Mouse (Mus musculus): ENCODE results near the gene Gm12355.
"Not testable (repeated sequence)": the region's sequence is repeated elsewhere in the genome, so short reads cannot be mapped to it uniquely, and the experiment has no call there.

Gene Gm12355

DNA sequence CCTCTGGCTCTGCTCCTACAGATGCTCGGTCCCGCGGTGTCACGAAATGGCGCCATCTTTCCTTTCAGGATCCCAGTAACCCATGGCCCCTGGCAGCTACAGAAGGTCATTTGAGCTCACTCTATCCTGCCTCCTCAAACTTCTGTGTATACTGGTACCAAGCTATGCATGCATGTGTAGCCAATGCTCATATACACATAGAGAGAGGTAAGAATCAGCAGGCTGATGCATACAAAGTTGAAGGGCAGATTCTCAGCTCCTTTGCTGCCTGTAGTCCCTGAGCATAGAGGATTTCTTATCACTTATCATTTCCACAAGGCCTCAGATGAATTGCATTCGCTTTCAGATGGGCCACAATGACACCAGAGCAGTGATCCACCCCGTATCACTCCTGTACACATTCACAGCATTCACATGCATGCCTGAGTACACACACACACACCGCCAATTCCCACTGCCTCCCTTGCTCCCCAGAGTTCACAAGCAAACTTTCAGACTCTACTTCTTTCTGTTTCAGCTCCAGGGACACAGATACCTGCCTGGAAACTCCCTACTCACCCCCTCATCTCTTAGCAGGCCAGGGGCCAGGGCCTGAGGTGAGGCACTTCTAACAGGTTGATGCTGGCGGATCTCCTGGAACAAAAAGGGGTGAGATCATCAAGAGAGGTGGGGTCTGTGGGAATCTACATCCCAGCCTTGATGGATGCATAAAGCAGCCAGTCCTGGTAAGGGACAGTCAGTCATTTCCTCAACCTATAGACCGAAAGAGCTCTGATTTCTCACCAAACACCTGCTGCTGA lies at the start of gene Gm12355, which contains the start of gene Gsdma3:
TSS of gene Gm12355 (minus strand) at position 51 of the 800 bp plus-strand sequence.
TSS of gene Gsdma3 (plus strand) at position 750 of the 800 bp plus-strand sequence.
- in situ Hi-C loops (cut with MboI, MseI), result no loop called here

DNA sequence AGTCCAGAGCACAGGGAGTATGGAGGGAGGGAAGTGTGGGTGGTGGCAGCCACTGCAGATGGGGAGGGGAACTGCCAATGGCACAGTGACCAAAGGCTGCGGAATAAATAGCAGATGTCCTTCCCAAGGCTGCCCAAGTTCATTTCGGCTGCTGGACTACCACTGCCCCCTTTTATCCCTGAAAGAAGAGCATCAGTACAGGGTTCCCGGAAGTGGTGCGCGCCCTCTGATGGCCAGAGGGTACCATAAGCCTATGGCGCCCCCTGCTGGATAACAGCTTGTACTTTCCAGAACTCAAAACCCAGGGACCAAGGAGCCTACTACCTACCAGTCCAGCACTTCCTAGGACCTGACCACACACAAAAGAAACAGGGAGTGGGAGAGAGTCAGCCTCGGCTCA lies 47.7 kb upstream of the Gm12355 start:
- in situ Hi-C loops (cut with MboI, MseI), result loop anchor here (5.0 kb wide), 1 partner anchor 36 kb away; no protein-coding TSS in a partner anchor

DNA sequence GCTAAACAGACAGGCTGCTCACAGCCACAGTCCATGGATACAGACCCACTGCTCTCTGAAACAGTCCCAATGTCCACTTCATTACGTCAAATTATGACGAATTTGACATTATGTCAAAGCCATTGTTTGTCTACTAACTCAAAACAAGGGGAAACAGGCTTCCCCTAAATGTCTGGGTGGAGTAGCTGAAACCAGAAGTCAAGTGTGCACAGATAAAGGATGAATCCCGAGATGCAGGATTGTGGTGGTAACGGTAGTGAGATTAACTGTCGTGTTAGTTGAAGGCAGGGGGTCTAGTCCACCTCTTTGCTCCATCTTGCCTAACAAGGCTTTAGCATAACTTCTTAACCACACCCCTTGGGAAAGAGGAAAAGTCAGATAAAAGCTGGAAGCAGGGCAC lies 47.0 kb upstream of the Gm12355 start:
- in situ Hi-C loops (cut with MboI, MseI), result loop anchor here (5.0 kb wide), 1 partner anchor 35 kb away; no protein-coding TSS in a partner anchor

DNA sequence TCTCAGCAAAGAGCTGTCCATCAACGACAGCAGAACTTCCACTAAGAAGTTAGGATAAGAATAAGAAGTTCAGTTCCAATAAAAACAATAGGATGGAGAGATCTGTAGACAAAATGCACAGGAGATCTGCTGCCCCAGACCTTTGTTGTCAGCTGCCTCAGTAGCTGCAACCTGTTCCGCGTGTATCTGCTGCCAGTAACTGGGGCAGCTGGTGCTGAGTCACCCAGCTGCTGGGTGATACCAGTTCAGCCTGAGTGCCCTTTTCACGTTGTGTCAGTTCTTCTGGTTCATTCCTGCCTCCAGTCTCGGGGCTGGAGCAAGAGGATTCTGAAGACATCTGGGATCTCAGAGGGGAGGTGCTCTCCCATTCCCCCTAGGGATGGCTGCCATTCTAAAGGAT lies 46.4 kb upstream of the Gm12355 start:
- in situ Hi-C loops (cut with MboI, MseI), result loop anchor here (5.0 kb wide), 1 partner anchor 35 kb away; no protein-coding TSS in a partner anchor

DNA sequence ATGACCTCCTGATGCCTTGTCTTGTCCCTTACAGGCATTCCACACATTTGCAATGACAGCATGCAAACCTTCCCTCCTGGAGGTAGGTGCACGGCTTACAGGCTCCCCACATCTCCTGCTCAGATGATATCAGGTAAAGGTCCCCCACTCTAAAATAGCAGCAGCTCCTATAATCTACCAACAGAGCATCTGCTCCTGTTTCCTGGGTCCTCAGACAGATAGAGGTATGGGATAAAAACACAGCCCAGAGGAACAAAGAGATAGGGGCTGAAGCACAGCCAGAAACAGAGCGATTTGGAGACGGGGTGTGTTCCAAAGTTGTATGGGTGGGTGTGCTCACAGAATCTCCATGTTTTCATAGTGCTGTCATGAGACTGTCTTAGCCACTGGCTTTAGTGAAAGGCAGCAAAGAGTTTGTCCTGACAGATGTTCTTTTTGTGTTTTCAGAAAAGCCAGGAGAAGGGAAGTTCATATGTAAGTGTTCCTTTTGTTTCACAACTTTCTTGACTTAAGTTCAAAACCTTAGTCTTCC lies 45.9 kb upstream of the Gm12355 start:
- in situ Hi-C loops (cut with MboI, MseI), result loop anchor here (5.0 kb wide), 1 partner anchor 34 kb away; no protein-coding TSS in a partner anchor

DNA sequence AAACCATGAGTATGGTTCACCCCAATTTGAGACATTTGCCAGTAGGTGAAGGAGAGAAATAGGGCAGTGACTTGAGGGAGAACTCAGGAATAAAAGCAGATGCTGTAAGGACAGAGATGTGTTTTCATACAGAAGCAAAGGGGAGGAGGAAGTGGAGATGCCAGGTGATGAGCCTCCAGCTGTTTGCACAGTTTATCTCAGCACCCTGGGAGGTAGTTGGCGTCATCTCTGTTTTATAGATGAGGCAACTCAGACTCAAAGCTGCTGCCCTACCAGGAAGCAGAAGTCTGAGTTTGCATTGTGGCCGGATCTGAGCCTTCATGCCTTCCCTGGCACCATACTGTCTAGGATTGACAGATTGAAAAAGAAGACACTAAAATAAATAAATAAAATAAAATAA lies 43.5 kb upstream of the Gm12355 start:
- in situ Hi-C loops (cut with MboI, MseI), result no loop called here

DNA sequence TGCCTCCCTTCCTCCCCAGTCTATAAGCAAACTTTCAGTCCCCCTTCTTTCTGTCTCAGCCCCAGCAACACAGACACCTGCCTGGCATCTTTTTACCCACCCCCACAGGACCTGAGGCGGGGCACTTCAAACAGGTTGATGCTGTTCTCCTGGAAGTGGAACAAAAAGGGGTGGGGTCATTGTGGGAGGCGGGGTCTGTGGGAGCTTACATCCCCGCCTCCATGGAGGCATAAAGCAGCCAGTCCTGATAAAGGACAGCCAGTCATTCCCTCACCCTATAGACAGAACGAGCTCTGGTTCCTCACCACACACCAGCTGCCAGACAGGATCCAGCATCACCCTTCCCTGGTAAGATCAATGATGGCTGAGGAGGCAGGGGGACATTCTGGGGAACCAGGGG lies 38.6 kb upstream of the Gm12355 start, which contains the start of gene Gsdma:
TSS of gene Gsdma (plus strand) at position 261 of the 400 bp plus-strand sequence.
- in situ Hi-C loops (cut with MboI, MseI), result no loop called here

DNA sequence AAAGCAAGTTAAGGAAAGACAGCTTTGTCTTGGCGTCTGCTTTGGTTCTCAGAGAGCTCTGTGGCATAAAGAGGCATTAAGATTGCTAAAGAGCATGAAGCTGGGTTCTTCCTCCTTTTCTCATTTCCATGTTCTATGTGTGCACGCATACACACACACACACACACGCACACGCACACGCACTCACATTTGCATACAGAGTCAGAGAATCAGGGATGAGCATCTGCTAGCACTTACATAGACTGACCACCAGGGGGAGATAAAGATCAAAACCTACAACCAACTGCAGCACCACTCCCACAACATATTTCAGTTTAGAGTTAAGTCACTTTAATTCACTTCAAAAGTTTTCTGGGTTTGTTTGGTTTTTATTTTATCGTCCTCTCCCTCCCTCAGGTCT lies 35.1 kb upstream of the Gm12355 start:
- in situ Hi-C loops (cut with MboI, MseI), result no loop called here

DNA sequence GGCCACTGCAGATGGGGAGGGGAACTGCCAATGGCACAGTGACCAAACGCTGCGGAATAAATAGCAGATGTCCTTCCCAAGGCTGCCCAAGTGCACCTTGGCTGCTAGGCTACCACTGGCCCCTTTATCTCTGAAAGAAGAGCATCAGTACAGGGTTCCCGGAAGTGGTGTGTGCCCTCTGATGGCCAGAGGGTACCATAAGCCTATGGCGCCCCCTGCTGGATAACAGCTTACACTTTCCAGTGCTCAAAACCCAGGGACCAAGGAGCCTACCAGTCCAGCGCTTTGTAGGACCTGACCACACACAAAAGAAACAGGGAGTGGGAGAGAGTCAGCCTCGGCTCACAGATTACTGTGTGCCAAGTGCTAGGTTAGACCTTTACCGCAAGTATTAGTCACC lies 29.6 kb upstream of the Gm12355 start:
- in situ Hi-C loops (cut with MboI, MseI), result not testable (repeated sequence)

DNA sequence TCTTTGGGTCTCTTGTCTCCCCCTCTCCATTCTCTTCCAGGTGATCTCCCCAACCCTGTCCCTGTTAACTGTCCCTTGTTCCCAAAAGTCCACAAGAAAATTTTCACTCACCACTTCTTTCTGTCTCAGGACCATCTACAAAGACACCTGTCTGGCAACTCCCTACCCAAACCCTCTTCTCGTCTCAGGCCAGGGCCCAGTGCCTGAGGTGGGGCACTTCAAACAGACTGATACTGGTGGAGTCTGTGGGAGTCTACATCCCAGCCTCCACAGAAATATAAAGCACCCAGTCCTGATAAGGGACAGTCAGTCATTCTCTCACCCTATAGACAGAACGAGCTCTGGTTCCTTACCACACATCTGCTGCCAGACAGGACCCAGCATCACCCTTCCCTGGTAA lies 21.0 kb upstream of the Gm12355 start, which contains the start of gene Gsdma2:
TSS of gene Gsdma2 (plus strand) at position 301 of the 400 bp plus-strand sequence.
- in situ Hi-C loops (cut with MboI, MseI), result loop anchor here (5.0 kb wide), 1 partner anchor 39 kb away; no protein-coding TSS in a partner anchor

DNA sequence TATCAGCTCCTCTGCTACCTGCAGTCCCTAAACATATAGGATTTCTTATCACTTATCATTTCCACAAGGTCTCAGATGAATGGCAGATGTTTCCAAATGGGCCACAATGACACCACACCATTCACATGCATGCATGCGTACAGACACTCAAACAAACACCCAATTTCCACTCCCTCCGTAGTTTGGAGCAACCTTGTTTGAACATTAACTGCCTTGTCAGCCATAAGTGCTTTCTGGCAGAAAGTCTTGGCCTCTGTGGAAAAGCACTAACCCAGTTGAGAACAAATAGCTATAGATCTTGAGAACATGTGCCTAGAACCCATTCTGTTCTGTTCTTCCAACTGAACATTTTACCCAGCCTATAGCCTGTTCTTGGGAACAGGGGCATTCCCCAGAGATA lies 20.5 kb upstream of the Gm12355 start:
- in situ Hi-C loops (cut with MboI, MseI), result loop anchor here (5.0 kb wide), 1 partner anchor 39 kb away; no protein-coding TSS in a partner anchor

DNA sequence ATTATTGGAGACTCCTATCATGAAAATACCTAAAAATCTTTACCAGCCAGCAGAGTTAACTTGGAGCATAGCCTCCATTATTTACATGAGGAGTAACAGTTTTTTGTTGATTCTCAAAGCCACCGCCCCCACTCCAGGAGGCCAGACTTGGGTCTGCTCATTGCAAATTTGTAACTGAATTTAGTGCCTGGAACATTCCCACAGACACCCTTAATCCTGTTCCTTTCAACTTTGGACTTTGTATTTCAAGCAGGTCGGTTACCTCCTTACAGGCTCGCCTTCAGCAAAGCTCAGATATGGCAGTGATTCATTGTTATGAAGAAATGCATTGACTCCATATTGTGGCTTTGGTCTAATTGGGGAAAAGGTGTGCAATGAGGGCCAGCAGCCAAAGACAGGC lies 19.3 kb upstream of the Gm12355 start:
- in situ Hi-C loops (cut with MboI, MseI), result loop anchor here (5.0 kb wide), 1 partner anchor 37 kb away; no protein-coding TSS in a partner anchor

DNA sequence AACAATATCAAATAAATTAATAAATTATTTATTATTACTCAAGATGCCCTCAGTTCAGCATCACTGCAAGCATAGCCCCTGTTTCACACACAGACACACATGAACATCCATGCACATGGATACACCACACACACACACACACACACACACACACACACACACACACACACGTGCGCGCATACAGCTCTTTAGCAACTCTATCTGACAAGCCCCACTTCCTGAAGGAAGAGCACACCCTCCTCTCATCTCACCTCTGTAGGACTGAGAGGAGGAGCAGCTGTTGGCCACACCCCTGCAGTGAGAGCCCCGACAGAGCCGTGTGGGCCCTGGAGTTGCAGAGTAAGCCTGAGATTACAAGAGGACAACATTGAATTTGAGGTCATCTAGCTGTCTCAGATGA lies 14.6 kb upstream of the Gm12355 start:
- in situ Hi-C loops (cut with MboI, MseI), result no loop called here

DNA sequence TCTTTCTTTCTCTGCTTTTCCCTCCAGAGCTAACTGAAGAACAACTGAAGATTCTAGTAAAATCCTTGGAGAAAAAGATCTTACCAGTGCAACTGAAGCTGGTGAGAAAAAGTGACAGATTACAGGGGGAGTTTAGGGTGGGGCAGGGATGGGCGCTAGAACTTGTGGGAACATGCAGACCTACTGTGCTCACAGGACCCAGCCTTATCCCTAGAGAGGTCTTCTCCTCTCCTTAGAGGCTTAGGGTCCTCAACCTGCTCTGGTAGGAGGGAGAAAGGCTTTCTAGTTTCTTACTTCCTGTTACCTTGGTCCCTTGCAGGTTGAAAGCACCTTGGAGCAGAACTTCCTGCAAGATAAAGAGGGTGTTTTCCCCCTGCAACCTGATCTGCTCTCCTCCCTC lies 12.0 kb upstream of the Gm12355 start:
- in situ Hi-C loops (cut with MboI, MseI), result loop anchor here (5.0 to 10.0 kb wide), 3 partner anchors 35 to 57 kb away; partner anchors contain the start of gene Ormdl3

DNA sequence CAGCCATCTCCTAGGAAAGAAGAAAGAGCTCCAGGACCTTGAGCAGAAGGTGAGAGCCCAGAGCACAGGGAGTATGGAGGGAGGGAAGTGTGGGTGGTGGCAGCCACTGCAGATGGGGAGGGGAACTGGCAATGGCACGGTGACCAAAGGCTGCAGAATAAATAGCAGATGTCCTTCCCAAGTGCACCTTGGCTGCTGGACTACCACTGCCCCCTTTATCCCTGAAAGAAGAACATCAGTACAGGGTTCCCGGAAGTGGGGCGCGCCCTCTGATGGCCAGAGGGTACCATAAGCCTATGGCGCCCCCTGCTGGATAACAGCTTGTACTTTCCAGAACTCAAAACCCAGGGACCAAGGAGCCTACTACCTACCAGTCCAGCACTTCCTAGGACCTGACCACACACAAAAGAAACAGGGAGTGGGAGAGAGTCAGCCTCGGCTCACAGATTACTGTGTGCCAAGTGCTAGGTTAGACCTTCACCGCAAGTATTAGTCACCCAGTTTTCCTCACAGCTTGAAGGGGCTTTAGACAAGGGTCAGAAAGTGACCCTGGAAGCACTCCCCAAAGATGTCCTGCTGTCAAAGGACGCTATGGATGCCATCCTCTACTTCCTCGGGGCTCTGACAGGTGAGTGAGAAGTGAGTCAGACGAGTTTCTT lies 10.0 kb upstream of the Gm12355 start:
- in situ Hi-C loops (cut with MboI, MseI), result loop anchor here (5.0 to 10.0 kb wide), 3 partner anchors 37 to 59 kb away; partner anchors contain the start of gene Ormdl3

DNA sequence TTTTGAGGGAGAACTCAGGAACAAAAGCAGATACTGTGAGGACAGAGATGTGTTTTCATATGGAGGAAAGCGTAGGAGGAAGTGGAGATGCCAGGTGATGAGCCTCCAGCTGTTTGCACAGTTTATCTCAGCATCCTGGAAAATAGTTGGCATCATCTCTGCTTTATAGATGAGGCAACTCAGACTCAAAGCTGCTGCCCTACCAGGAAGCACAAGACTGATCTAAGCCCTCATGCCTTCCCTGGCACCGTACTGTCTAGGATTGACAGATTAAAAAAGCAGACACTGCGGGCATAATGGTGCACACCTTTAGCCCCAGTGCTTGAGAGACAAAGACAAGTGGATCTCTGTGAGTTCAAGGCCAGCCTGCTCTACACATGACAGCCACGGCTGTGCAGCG lies 5.2 kb upstream of the Gm12355 start:
- in situ Hi-C loops (cut with MboI, MseI), result loop anchor here (10.0 kb wide), 2 partner anchors 46 to 64 kb away; partner anchors contain the start of gene Ormdl3

DNA sequence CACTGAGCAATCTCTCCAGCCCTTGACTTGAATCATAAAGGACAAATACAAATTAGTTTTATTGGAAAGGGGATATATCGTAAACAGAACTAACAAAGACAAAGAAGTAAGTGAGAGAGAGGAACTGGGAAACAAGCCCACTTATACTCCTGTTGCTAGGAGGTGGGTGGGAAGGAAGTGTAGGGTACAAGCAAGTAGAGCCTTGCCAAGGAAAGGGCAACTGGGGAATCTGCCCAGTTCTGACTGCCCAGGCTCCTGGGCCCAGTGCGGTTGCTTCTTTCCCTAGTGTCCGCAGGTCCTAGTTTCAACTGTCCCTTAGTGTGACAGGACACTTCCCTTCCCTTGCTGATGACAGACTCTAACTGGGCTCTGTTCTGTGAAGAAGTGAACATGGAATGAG lies 3.2 kb upstream of the Gm12355 start:
- in situ Hi-C loops (cut with MboI, MseI), result no loop called here

DNA sequence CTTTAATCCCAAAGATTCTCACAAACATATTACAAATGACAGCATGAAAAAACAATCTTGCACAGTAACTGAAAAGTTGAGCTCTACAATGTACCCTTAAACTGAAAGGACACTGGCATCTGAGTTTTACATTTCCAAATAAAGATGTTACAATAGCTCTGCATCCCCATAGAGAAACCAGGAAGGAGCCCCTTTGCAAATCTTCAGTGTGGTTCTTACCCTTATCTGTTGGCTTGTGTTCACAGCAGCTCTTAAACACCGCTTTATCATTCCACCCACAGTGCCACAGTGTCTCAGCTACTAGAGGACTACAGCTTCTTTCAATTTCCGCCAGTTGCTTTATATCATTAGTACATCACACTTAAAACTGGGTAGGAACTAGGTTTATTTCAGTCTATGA lies 1.1 kb downstream of the Gm12355 start:
- in situ Hi-C loops (cut with MboI, MseI), result not testable (repeated sequence)

DNA sequence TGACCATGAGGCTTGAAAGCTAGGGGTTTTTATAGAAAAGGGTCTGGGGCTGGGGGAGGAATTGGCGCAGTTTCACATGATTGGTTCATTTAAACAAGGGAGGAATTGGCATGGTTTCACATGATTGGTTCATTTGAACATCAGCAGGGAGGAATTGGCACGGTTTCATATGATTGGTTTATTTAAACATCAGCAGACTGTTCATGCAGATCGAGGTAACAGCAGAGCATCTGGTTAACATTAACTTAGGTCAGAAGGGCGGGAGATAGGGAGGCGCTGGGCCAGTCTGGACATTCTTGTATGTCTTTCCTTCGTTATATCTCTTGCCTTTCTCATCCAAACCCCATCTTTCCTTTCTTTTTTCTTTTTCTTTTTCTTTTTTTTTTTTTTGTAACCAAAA lies 1.5 kb downstream of the Gm12355 start:
- in situ Hi-C loops (cut with MboI, MseI), result not testable (repeated sequence)

DNA sequence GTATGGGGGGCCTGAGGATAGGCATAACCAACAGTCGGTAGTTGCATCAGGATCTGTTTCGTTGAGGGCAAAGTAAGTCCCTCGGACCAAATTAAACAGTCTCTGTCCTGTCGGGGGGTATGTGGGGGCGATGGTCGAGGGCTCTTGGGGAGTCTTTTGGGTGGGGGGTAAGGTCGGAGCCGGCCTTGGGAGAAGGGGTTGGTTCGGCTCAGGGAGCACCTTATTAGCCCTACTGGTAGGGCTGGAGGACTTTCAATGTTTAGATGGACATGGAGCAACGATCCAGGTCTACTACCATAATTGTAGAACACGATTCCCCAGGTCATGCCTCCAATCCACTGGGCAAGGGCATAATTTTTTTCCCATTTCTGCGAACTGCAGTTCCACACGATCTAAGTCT lies 4.7 kb downstream of the Gm12355 start:
- in situ Hi-C loops (cut with MboI, MseI), result no loop called here

DNA sequence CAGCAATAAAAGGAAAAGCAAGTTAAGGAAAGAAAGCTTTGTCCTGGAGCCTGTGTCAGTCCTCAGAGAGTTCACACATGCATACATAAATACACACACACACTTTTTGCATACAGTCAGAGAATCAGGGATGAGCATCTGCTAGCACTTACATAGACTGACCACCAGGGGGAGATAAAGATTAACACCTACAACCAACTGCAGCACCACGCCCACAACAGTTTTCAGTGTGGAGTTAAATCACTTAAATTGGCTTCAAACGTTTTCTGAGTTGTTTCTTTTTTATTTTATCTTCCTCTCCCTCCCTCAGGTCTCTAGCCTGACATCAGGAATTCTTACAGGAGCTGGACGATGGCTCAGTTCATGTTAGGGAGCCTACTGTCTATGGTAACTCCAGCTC lies 18.7 kb downstream of the Gm12355 start:
- in situ Hi-C loops (cut with MboI, MseI), result loop anchor here (5.0 kb wide), 1 partner anchor 41 kb away; the partner anchor contains the start of gene Gsdma2

DNA sequence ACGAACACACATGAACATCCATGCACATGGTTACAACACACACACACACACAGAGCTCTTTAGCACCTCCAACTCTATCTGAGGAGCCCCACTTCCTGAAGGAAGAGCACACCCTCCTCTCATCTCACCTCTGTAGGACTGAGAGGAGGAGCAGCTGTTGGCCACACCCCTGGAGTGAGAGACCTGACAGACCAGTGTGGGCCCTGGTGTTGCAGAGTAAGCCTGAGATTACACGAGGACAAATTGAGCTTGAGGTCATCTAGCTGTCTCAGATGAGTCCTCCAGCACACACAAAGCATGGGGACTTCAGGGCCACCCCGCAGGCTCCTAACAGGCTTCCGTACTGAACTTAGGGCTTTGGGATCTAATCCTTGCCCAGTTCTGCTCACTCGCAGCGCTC lies 20.6 kb downstream of the Gm12355 start:
- in situ Hi-C loops (cut with MboI, MseI), result loop anchor here (5.0 kb wide), 1 partner anchor 42 kb away; the partner anchor contains the start of gene Gsdma2

All from regulatory T cell (primary cell).